Mouse (Mus musculus) G1E (cell line): ENCODE results near the gene Tbc1d22a.

Experiments
- CTCF ChIP-seq: IDR thresholded peaks from 2 replicates; pipeline ENCODE4 v1.5.1; 2012; ENCODE audit warnings: low read depth, low read length, inconsistent platforms, mixed read lengths
- GATA1 ChIP-seq: IDR thresholded peaks from 2 replicates; pipeline ENCODE4 v1.6.1; 2012; ENCODE audit warnings: borderline replicate concordance, low read length, inconsistent platforms, mixed read lengths

- TF ChIP-seq CTCF: no peak
- TF ChIP-seq GATA1: no peak
Observed at GRCm38 (mm10) chr15:86256728-86257179, 42.5 kb downstream of the Tbc1d22a start.
